Mouse (Mus musculus): Measurements from ENCODE around the gene Slc36a2. TPM values are rescaled to one million over a fixed set of nuclear protein-coding genes. Genes with fewer than 3 reads are reported as not detected.

The Slc36a2 gene
- polyA plus RNA-seq (2017; shearing (Covaris generic)), result not detected

DNA sequence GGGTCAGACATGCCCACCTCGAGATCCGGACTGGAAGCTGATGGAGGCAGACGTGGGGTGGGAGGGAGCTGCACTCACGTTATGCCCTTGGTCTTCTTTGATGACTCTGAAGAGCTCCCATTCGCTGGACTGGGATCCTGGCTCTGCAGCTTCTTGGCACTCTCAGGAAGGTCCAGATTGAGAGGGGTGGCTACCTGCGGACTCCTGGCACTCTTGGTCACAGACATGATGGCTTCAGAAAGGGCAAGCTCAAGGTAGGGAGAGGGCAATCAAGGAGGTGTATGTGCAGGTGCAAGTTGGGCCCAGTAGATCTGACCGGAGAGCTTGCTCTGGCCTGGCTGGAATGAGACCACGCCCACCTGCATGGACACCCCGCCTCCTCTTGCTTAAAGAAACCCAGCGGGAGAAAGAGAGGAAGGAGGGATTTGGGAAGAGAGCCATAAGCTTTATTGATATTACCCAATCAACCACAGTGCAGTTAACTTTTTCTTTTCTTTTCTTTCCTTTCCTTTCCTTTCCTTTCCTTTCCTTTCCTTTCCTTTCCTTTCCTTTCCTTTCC lies at the start of gene Slc36a2:
Slc36a2 (minus strand) TSS at position 345 of the 559 bp plus-strand sequence.

DNA sequence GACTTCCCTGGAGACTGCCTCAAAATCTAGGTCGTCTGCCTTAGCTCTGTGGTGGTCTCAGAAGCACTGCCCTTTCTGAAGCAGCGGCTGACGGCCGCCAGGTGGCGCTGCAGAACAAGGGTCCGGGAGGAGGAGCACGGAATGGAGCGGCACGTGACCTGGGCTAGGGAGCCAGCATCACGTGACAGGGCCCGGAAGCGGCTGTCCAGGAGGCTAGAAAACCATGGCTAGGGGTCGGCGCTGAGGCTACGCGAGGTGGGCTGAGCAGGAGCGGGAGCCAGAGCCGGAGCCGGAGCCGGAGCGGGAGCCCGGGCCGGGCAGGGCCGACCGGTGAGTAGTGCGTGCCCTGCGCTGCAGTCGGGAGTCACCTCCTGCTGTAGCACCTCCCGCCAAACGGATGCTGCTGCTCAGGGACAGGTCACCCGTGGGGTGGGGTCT lies 19.3 kb upstream of the Slc36a2 start, which contains the start of gene Slc36a1:
Slc36a1 (plus strand) TSS at position 192 of the 438 bp plus-strand sequence.

DNA sequence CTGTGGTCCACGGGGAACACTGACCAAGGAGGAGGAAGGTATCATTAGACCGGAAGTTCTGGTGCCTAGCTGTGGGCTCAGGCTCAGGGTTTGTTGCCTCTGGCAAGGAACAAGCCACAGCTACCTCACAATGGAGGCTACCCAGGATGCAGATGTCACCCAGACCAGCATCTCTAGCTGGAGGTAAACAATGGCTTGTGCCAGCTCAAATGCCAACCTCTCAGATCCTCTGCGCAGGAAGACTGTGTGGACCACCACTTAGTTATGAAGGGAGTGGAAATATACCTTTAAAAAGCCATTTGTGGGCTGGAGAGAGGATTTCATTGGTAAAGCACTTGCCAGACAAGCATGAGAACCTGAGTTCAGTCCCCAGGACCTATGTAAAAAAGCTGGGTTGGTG lies 33.3 kb downstream of the Slc36a2 start, which contains the start of gene Slc36a3:
Slc36a3 (minus strand) TSS at position 101 of the 400 bp plus-strand sequence.

Other genes with a start within 250 kb of the Slc36a2 start
- 203 TPM for gene Tnip1, start 222.2 kb downstream of the Slc36a2 start, polyA plus RNA-seq (2017; shearing (Covaris generic))
- 480 TPM for gene Anxa6, start 151.6 kb downstream of the Slc36a2 start, polyA plus RNA-seq (2017; shearing (Covaris generic))
- 32.8 TPM for gene Ccdc69, start 106.9 kb downstream of the Slc36a2 start, polyA plus RNA-seq (2017; shearing (Covaris generic))
- gene Gm2a, start 87.0 kb downstream of the Slc36a2 start, polyA plus RNA-seq (2017; shearing (Covaris generic)), result 43.9 TPM
- not detected for gene Slc36a3, start 33.4 kb downstream of the Slc36a2 start, polyA plus RNA-seq (2017; shearing (Covaris generic))
- 2.3 TPM for gene Slc36a1, start 19.3 kb upstream of the Slc36a2 start, polyA plus RNA-seq (2017; shearing (Covaris generic))
- not detected for gene Fat2, start 151.5 kb upstream of the Slc36a2 start, polyA plus RNA-seq (2017; shearing (Covaris generic))
- gene Sparc, start 238.1 kb upstream of the Slc36a2 start, polyA plus RNA-seq (2017; shearing (Covaris generic)), result not detected

Measured in effector memory CD4-positive, alpha-beta T cell, adult 5 months (primary cell).